Mouse (Mus musculus): ENCODE measurements at regions not wholly inside any gene's neighbourhood (a gene's known extent, or its start where the extent isn't known, plus 50 kb on each side); places are given as distances from the start of the nearest gene placed in this dataset.

GRCm38 (mm10) chr13:5713195-5713863 lies 148.0 kb upstream of the Klf6 start:
- no peak for DNase-seq (ENCODE audit: low spot score in 2 of 2)

DNA sequence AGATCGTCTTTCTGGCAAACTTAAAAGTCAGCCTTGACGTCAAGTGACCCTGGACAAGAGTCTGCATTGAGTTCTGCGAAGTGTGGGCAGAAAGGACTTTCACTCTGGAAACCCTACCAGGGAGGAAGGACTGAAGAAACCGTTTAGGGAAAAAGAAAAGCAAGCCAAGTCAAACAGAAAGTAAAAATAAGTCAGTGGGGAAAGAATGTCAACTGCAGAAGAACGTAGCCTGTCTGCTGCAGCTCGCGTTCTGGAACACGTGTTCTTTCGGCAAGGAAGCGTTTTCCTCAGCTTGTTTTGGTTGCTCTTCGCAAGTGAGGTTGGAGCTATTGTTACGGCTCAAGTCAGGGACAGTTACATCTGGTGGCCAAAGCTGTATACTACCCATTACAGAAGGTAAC lies 147.1 kb upstream of the Klf6 start:
- no peak for DNase-seq (ENCODE audit: low spot score in 2 of 2)

- DNase-seq (ENCODE audit: low spot score in 2 of 2): no peak
Observed at GRCm38 (mm10) chr13:5714793-5715192, 146.5 kb upstream of the Klf6 start.

- DNase-seq (ENCODE audit: low spot score in 2 of 2): no peak
Observed at GRCm38 (mm10) chr13:5716749-5717148, 144.5 kb upstream of the Klf6 start.

- DNase-seq (ENCODE audit: low spot score in 2 of 2): no peak
Observed at GRCm38 (mm10) chr13:5723319-5723718, 138.0 kb upstream of the Klf6 start.

GRCm38 (mm10) chr13:5724364-5724763 lies 136.9 kb upstream of the Klf6 start:
- no peak for DNase-seq (ENCODE audit: low spot score in 2 of 2)

GRCm38 (mm10) chr13:5725984-5726383 lies 135.3 kb upstream of the Klf6 start:
- no peak for DNase-seq (ENCODE audit: low spot score in 2 of 2)

- no peak for DNase-seq (ENCODE audit: low spot score in 2 of 2)
Observed at GRCm38 (mm10) chr13:5726446-5726845, 134.8 kb upstream of the Klf6 start.

GRCm38 (mm10) chr13:5728172-5728571 lies 133.1 kb upstream of the Klf6 start:
- no peak for DNase-seq (ENCODE audit: low spot score in 2 of 2)

- DNase-seq (ENCODE audit: low spot score in 2 of 2): no peak
Observed at GRCm38 (mm10) chr13:5728808-5729207, 132.5 kb upstream of the Klf6 start.

GRCm38 (mm10) chr13:5729426-5730068 lies 131.7 kb upstream of the Klf6 start:
- DNase-seq (ENCODE audit: low spot score in 2 of 2): no peak

DNA sequence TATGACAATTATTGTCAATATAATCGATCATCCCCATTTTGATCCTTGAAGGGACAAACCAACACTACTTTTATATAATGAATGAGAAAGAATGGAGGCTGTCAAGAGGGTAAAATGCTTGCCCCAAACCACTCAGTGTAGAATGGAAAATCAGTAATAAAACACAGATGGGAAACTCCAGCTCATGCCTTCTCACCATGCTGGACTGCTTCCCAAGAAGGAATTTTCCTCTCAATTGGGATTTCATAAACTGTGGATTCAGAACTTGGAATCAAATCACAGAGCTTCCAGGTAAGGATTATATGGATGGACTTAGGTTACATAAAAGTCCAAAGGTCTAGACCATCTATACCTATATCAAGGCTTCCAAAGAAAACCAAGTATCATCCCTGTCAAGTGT lies 129.1 kb upstream of the Klf6 start:
- no peak for DNase-seq (ENCODE audit: low spot score in 2 of 2)

- no peak for DNase-seq (ENCODE audit: low spot score in 2 of 2)
Observed at GRCm38 (mm10) chr13:5735027-5735624, 126.2 kb upstream of the Klf6 start.

- no peak for DNase-seq (ENCODE audit: low spot score in 2 of 2)
Observed at GRCm38 (mm10) chr13:5736472-5736871, 124.8 kb upstream of the Klf6 start.

- DNase-seq (ENCODE audit: low spot score in 2 of 2): no peak
Observed at GRCm38 (mm10) chr13:5737214-5737613, 124.1 kb upstream of the Klf6 start.

- no peak for DNase-seq (ENCODE audit: low spot score in 2 of 2)
Observed at GRCm38 (mm10) chr13:5740805-5741204, 120.5 kb upstream of the Klf6 start.

DNA sequence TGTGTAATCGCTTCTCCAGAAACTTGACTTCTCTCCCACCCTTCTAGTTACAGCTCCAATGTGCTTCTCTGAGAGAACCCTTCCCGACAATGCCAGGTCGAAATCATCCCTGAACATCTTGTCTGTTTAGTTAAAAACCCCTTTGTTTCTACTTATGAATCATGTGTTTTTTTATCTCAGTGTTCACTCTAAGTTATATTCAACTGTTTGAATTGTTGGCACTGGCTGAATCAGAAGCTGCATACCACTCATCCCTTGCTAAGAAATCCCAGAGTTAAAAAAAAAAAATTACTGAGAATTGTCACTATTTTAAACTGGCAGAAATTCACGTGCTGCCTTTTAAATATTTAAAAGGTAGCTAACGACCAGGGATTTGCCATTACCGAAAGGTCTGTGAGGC lies 116.3 kb upstream of the Klf6 start:
- no peak for DNase-seq (ENCODE audit: low spot score in 2 of 2)

DNA sequence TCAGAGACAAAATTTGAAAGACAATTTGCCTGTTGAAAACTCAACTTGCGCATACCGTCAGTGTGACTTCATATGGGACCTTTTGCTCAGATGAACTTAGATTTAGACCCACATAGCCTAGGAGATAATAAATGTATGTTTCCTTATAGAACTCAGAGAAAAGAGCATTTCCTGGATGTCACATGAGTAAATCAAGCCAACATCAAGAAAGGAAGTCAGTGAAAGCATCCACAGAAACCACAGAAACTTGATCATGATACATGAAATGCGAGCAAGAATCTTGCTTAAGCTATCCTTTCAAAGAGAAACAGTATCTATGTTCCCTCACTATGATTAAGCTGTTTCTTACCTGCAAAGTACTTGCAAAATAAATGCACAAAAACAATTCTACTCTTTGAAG lies 104.1 kb upstream of the Klf6 start:
- no peak for DNase-seq (ENCODE audit: low spot score in 2 of 2)

GRCm38 (mm10) chr13:5757963-5758362 lies 103.3 kb upstream of the Klf6 start:
- no peak for DNase-seq (ENCODE audit: low spot score in 2 of 2)

DNA sequence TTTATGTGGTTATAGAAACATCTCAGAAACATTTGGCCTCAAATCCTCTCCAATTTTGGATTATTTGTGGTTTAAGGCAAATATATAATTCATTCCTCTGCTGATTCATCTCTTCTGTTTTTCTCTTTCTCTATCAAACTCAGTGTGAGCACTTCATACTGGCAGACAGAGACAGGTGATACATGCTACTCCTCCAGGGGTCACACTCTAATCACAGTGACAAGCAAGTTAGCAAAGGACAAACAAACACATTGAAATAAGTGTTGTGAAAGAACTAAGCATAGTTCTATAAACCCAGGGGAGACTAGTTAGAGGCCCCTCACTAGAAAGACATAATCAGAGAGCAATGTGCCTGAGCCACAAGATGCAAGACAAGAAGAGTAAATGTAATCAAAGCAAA lies 101.3 kb upstream of the Klf6 start:
- DNase-seq (ENCODE audit: low spot score in 2 of 2): no peak

GRCm38 (mm10) chr13:5766394-5766793 lies 94.9 kb upstream of the Klf6 start:
- no peak for DNase-seq (ENCODE audit: low spot score in 2 of 2)

GRCm38 (mm10) chr13:5767202-5767601 lies 94.1 kb upstream of the Klf6 start:
- DNase-seq (ENCODE audit: low spot score in 2 of 2): no peak

GRCm38 (mm10) chr13:5768699-5769098 lies 92.6 kb upstream of the Klf6 start:
- no peak for DNase-seq (ENCODE audit: low spot score in 2 of 2)
